Mouse (Mus musculus): Measurements from ENCODE around the gene Tshz2. TPM values are rescaled to one million over a fixed set of nuclear protein-coding genes. Genes with fewer than 3 reads are reported as not detected.
A peak's percentile ranks its signal among the peaks of the same experiment; 100 is the strongest.

Tshz2 gene
- polyA plus RNA-seq, 1 experiment, result 19.5 TPM

- Histone ChIP-seq H3K4me3 (ENCODE audit: insufficient read depth, low read depth, low read length) (no peak overlapping the region), H3K4me1 (ENCODE audit: control insufficient read depth, insufficient read depth, insufficient read length, low read length) (no peaks in the 10 kb centered on the region), H3K27ac (replicated peaks; ENCODE audit: low read depth, low read length) (no peak overlapping the region)
These were observed 25.0 kb upstream of the Tshz2 start for GRCm38 (mm10) chr2:169607787-169608186.

- Histone ChIP-seq H3K4me1 (ENCODE audit: control insufficient read depth, insufficient read depth, insufficient read length, low read length) (0 out of 2 replicates have a peak, but pooled peaks cover 3% of the 10 kb centered on the region), H3K4me3 (ENCODE audit: insufficient read depth, low read depth, low read length) (no peak overlapping the region), H3K27ac (replicated peaks; ENCODE audit: low read depth, low read length) (no peak overlapping the region)
These were observed 22.9 kb upstream of the Tshz2 start for GRCm38 (mm10) chr2:169609956-169610355.

GRCm38 (mm10) chr2:169610882-169611281, 21.9 kb upstream of the Tshz2 start:
- no peak overlapping the region for H3K4me3 ChIP-seq (ENCODE audit: insufficient read depth, low read depth, low read length)
- H3K27ac ChIP-seq (replicated peaks; ENCODE audit: low read depth, low read length), result no peak overlapping the region

DNA sequence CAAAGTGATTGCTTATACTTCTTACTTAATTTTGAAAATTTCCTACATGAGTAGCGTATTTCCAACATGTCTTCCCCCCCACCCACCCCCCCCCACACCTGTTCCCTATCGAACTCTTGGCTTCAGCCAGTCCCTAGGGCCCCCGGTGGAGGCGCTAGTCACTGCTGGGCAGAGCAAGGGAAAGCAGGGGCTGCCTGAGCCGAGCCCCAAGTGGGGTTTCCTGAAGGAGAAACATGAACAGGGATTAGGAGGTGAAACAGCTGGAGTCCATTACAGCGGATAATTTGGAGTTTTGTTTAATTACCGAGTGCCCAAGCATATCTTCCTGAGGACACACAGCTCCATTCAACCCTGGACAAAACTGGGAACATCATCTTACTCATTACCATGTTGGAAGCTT, 21.3 kb upstream of the Tshz2 start:
- Histone ChIP-seq H3K27ac (replicated peaks; ENCODE audit: low read depth, low read length) (no peak overlapping the region), H3K4me3 (ENCODE audit: insufficient read depth, low read depth, low read length) (no peak overlapping the region), H3K4me1 (ENCODE audit: control insufficient read depth, insufficient read depth, insufficient read length, low read length) (0 out of 2 replicates have a peak, but pooled peaks cover 3% of the 10 kb centered on the region)

More at GRCm38 (mm10) chr2:169610882-169611281, 21.9 kb upstream of the Tshz2 start:
- 0 out of 2 replicates have a peak, but pooled peaks cover 3% of the 10 kb centered on the region for H3K4me1 ChIP-seq (ENCODE audit: control insufficient read depth, insufficient read depth, insufficient read length, low read length)

DNA sequence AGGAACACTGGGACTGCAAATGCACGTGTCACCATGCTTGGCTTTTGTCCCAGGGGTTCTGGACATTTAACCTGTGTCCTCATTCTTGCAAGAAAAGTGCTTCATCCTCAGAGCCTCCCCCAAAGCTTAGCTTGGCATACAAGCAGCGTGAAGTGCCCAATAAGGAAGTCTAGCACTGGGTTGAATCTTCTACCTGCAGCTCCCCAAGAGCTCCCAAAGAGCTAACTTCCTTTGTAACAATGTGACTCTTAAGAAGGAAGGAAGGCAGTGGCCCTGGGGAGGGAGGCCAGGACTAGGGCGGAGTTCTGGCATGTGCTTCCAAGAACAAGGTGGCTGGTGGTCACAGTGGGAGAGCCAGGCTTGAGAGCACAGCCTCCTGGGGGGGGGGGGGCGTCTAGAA, 18.1 kb upstream of the Tshz2 start:
- no peak overlapping the region for H3K4me3 ChIP-seq (ENCODE audit: insufficient read depth, low read depth, low read length)
- 0 out of 2 replicates have a peak, but pooled peaks cover 3% of the 10 kb centered on the region for H3K4me1 ChIP-seq (ENCODE audit: control insufficient read depth, insufficient read depth, insufficient read length, low read length)
- no peak overlapping the region for H3K27ac ChIP-seq (replicated peaks; ENCODE audit: low read depth, low read length)

DNA sequence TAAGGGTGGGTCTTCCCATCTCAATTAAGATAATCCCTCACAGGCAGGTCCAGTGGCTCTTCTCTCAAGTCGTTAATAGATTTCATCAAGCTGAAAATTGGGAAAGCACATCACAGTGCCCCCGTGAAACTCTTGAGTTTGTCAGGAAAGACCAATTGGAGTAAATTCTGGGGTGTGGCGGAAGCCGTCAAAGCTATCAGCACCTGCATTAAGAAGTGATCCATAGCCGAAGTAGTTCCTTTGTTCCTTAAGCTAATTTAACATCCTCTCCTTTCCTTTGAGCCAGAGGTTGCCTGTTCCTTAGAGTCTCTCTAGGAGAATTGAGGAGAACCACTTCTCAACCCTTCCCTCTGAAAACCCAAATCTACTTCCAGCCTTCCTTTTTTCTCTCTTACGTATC, 16.8 kb upstream of the Tshz2 start:
- Histone ChIP-seq H3K4me3 (ENCODE audit: insufficient read depth, low read depth, low read length) (no peak overlapping the region), H3K27ac (replicated peaks; ENCODE audit: low read depth, low read length) (no peak overlapping the region), H3K4me1 (ENCODE audit: control insufficient read depth, insufficient read depth, insufficient read length, low read length) (0 out of 2 replicates have a peak, but pooled peaks cover 3% of the 10 kb centered on the region)

- Histone ChIP-seq H3K27ac (replicated peaks; ENCODE audit: low read depth, low read length) (no peak overlapping the region), H3K4me3 (ENCODE audit: insufficient read depth, low read depth, low read length) (peak overlapping the region; percentile 25), H3K4me1 (ENCODE audit: control insufficient read depth, insufficient read depth, insufficient read length, low read length) (no peaks in the 10 kb centered on the region)
These were observed 11.6 kb upstream of the Tshz2 start for GRCm38 (mm10) chr2:169621201-169621710.

- Histone ChIP-seq H3K4me1 (ENCODE audit: control insufficient read depth, insufficient read depth, insufficient read length, low read length) (0 out of 2 replicates have a peak, but pooled peaks cover 2% of the 10 kb centered on the region), H3K27ac (replicated peaks; ENCODE audit: low read depth, low read length) (no peak overlapping the region)
These were observed 2.7 kb upstream of the Tshz2 start for GRCm38 (mm10) chr2:169630070-169630469.

DNA sequence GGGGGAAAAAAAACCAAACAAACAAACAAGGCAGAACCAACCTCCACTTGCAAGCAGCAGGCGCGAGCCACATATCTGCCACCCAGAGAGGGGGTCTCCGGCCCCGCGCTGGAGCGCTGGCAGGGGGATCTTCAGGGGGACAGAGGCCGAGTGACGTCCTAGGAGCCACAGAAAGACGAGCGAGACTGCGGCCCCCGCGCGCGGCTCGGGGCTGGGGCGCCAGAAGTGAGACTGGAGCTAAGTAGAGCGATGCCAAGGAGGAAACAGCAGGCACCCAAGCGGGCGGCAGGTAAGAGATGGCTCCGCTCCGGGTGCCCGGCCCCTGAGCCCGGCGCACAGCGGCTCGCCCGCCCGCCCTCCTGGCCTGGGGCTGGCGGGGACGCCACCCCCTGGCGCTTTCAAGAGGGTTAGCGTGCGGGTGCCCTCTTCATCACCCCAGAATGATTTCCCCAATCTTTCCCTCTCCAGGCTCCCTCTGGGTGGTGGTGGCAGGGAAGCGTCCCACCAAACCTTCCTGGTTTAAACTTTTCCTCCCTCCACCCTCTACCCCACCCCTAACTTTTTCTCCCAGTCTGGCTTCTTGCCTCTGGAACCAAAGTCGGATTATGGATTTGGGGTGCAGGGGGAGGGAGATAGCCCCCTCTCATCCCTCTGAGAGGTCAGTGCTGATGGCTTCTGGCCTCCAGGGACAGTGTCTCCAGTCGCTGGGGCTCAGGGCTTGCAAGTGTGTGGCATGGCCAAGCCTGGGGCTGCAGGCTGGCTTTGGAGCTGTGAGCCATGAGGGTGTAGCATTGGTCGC, 877 bp downstream of the Tshz2 start:
- Histone ChIP-seq H3K4me3 (ENCODE audit: insufficient read depth, low read depth, low read length) (peak overlapping the region; percentile 94), H3K4me1 (ENCODE audit: control insufficient read depth, insufficient read depth, insufficient read length, low read length) (0 out of 2 replicates have a peak, but pooled peaks cover 6% of the 10 kb centered on the region), H3K27ac (replicated peaks; ENCODE audit: low read depth, low read length) (peak overlapping the region; percentile 80)

More at GRCm38 (mm10) chr2:169630070-169630469, 2.7 kb upstream of the Tshz2 start:
- no peak overlapping the region for H3K4me3 ChIP-seq (ENCODE audit: insufficient read depth, low read depth, low read length)

DNA sequence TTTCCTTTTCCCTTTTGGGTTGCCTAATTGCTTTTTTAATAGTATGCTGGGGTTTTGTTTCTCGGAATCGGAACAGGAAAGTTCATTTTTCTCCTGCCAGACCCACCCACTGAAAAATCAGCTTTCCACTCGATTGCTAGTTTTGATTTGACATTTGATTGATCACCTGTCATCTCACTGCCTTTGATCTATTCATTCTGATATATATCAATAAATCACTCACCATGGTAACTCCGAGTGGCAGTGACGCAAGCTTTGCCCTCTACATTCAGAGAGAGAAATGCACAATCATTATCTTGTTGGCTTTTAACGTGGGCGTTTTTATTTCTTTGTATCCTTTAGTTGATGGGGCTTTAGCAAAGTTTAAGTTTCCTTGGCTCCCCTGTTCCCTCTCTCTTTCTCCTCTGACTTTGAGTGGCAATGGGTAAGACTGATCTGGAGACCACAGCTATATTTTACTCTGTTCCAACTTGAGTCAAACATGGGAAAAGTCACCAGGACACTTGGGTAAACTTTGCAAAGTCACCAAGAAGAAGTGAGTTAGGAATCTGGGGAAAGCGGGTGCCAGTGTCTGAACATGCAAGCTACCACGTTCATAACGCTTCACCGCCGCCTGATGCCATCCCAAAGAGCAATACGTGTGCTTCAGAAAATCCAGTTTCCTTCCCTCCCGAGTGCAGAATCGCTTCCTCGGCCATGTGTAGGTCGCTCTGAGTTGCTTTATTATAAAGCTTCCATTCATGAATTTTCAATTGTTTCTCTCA, 2.0 kb downstream of the Tshz2 start:
- Histone ChIP-seq H3K4me3 (ENCODE audit: insufficient read depth, low read depth, low read length) (peak overlapping the region; percentile 94), H3K4me1 (ENCODE audit: control insufficient read depth, insufficient read depth, insufficient read length, low read length) (0 out of 2 replicates have a peak, but pooled peaks cover 6% of the 10 kb centered on the region), H3K27ac (replicated peaks; ENCODE audit: low read depth, low read length) (peak overlapping the region; percentile 80)

- Histone ChIP-seq H3K4me1 (ENCODE audit: control insufficient read depth, insufficient read depth, insufficient read length, low read length) (0 out of 2 replicates have a peak, but pooled peaks cover 6% of the 10 kb centered on the region), H3K4me3 (ENCODE audit: insufficient read depth, low read depth, low read length) (peak overlapping the region; percentile 94), H3K27ac (replicated peaks; ENCODE audit: low read depth, low read length) (peak overlapping the region; percentile 80)
These were observed 2.6 kb downstream of the Tshz2 start for GRCm38 (mm10) chr2:169635428-169635827.

DNA sequence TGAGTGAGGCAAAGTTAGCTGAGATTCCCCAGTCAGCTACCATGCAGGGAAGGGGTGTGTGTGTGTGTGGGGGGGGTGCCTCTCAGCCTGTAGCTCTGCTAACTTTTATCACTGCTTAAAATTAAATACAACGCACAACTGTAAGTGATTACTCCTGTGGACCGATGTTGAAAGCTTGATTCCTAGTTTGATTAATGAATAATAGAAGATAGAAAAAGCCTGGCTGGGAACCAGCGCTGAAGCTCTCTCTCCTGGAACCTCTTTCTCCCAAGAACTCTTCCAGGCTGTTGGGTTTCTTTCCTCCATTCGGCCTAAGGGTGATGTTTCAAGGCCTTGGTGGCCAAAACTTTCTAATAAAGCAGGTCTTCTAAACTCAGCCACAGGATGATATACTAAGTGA, 3.6 kb downstream of the Tshz2 start:
- H3K4me3 ChIP-seq (ENCODE audit: insufficient read depth, low read depth, low read length), result peak overlapping the region; percentile 41
- peak overlapping the region; percentile 15; the same call in 1 of the 2 replicates for H3K27ac ChIP-seq (replicated peaks; ENCODE audit: low read depth, low read length)
- H3K4me1 ChIP-seq (ENCODE audit: control insufficient read depth, insufficient read depth, insufficient read length, low read length), result 0 out of 2 replicates have a peak, but pooled peaks cover 6% of the 10 kb centered on the region

- Histone ChIP-seq H3K27ac (replicated peaks; ENCODE audit: low read depth, low read length) (no peak overlapping the region), H3K4me3 (ENCODE audit: insufficient read depth, low read depth, low read length) (peak overlapping the region; percentile 40), H3K4me1 (ENCODE audit: control insufficient read depth, insufficient read depth, insufficient read length, low read length) (0 out of 2 replicates have a peak, but pooled peaks cover 4% of the 10 kb centered on the region)
These were observed 8.7 kb downstream of the Tshz2 start for GRCm38 (mm10) chr2:169641547-169641946.

DNA sequence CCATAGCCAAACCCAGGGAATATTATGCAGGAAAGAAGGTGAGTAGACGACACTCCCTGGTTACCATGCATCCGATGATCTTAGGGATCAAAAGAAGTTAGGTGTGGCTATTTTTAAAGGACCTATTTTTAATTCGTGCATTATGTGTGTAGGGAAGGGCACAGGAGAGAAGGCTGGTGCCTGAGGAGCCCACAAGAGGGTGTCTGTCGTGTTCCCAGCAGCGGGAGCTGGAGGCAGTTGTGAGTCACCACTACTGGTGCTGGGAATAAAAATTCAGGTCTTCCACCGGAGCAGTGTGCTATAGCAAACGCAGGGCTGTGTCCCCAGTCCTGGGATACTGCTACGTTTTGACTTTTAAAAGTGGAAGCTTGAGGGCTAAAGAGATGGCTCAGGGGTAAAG, 9.6 kb downstream of the Tshz2 start:
- Histone ChIP-seq H3K27ac (replicated peaks; ENCODE audit: low read depth, low read length) (no peak overlapping the region), H3K4me1 (ENCODE audit: control insufficient read depth, insufficient read depth, insufficient read length, low read length) (0 out of 2 replicates have a peak, but pooled peaks cover 2% of the 10 kb centered on the region), H3K4me3 (ENCODE audit: insufficient read depth, low read depth, low read length) (no peak overlapping the region)

- Histone ChIP-seq H3K4me3 (ENCODE audit: insufficient read depth, low read depth, low read length) (no peak overlapping the region), H3K4me1 (ENCODE audit: control insufficient read depth, insufficient read depth, insufficient read length, low read length) (peaks cover 5% of the 10 kb centered on the region), H3K27ac (replicated peaks; ENCODE audit: low read depth, low read length) (no peak overlapping the region)
These were observed 14.3 kb downstream of the Tshz2 start for GRCm38 (mm10) chr2:169647091-169647490.

Measured in brown adipose tissue, adult 24 weeks (tissue).